Comparison of ENCODE assay signal across 10 mouse cellular contexts in the genomic region with DNA sequence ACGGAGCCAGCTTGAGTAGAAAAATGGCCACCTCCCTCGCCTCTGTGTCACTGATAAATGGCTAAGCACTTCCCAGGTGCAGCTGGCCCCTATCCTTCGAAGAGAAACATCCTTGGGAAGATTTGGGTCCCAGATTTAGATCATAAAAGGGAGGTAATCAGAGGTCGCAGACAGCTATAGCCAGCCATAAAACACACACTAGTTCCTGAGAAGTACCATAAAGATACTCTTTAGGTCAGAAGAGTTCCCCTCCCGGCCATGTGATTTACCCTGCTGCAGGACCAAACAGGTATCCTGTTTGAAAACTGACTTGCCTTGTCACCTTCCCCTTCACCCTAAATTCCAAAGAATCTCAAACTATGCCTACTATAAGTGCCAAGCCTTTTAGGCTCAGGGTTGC. TPM values are rescaled to one million over a fixed set of nuclear protein-coding genes. Genes with fewer than 3 reads are reported as not detected.
ATAC-seq and TF ChIP-seq lines count a peak whose summit lies in the region.
"Not testable (repeated sequence)": the region's sequence is repeated elsewhere in the genome, so short reads cannot be mapped to it uniquely, and the experiment has no call there.
"Had no signal": no experiment of that assay in that cellular context is flagged by ENCODE, and none has a peak within 500 bp of the region (broad histone marks: within the 10 kb centered on the region; RNA-seq: fewer than 3 reads in every experiment).

No protein-coding gene starts in this region.

- peak; percentile 39 for ATAC-seq in intestine, embryonic 15.5 days
- ATAC-seq in intestine, embryonic 16.5 days: peak; percentile 62; the same call in 1 of the 2 replicates
- peak; percentile 64 for ATAC-seq in intestine, postnatal 0 days

- TF ChIP-seq CTCF in intestine, postnatal 0 days (IDR thresholded peaks at IDR 0.05; ENCODE audit: low read depth): not testable (repeated sequence)

- not testable (repeated sequence) for H3K4me3 ChIP-seq in intestine, embryonic 15.5 days (replicated peaks); intestine, embryonic 16.5 days (ENCODE audit: low read length); intestine, postnatal 0 days (ENCODE audit: low read depth, low read length)

- H3K27me3 ChIP-seq in intestine, embryonic 15.5 days (replicated peaks); intestine, embryonic 16.5 days (replicated peaks; ENCODE audit: control insufficient read depth, insufficient read depth, low read length); intestine, postnatal 0 days (replicated peaks; ENCODE audit: control insufficient read depth, insufficient read depth, low read length): not testable (repeated sequence)

- WGBS in intestine, embryonic 15.5 days: no CpG with 5 or more reads among the region's 5 CpGs
- no CpG with 5 or more reads among the region's 5 CpGs for WGBS in intestine, embryonic 16.5 days
- WGBS in intestine, postnatal 0 days: no CpG with 5 or more reads among the region's 5 CpGs

- H3K36me3 ChIP-seq in intestine, embryonic 15.5 days; intestine, embryonic 16.5 days (ENCODE audit: control insufficient read depth, insufficient read depth, low read length); intestine, postnatal 0 days (ENCODE audit: control insufficient read depth, insufficient read depth): not testable (repeated sequence)

- not testable (repeated sequence) for H3K27ac ChIP-seq in intestine, embryonic 15.5 days; intestine, embryonic 16.5 days (ENCODE audit: low read length); intestine, postnatal 0 days (ENCODE audit: low read depth, low read length)

- H3K4me2 ChIP-seq in intestine, embryonic 15.5 days (replicated peaks); intestine, embryonic 16.5 days (ENCODE audit: low read depth, low read length); intestine, postnatal 0 days (replicated peaks; ENCODE audit: low read depth): not testable (repeated sequence)

- not testable (repeated sequence) for H3K9me3 ChIP-seq in intestine, embryonic 15.5 days; intestine, embryonic 16.5 days (ENCODE audit: control insufficient read depth, low read length); intestine, postnatal 0 days (ENCODE audit: control insufficient read depth)

- H3K4me1 ChIP-seq in intestine, embryonic 15.5 days (replicated peaks); intestine, embryonic 16.5 days (ENCODE audit: control insufficient read depth, insufficient read depth, low read length); intestine, postnatal 0 days (replicated peaks; ENCODE audit: control insufficient read depth, insufficient read depth, low read length): not testable (repeated sequence)

- not testable (repeated sequence) for H3K9ac ChIP-seq in intestine, embryonic 15.5 days; intestine, embryonic 16.5 days (ENCODE audit: low read depth, low read length); intestine, postnatal 0 days (ENCODE audit: low read depth, low read length)

RNA-seq across cellular contexts. Expression of a gene that starts 9.6 kb away (rescaled TPM):
- polyA plus RNA-seq in intestine, embryonic 15.5 days (2015; fragmentation: Nextera tagmentation; extraction: Ambion mirVana): 0.33 TPM in 1 of 2 replicates, not detected in the other
- 0.12 and 0.17 TPM in 2 replicates for polyA plus RNA-seq in intestine, embryonic 16.5 days (2015; fragmentation: Nextera tagmentation; extraction: Ambion mirVana)
- polyA plus RNA-seq in intestine, postnatal 0 days (2015; fragmentation: Nextera tagmentation; extraction: Ambion mirVana): 3.3 and 4.0 TPM in 2 replicates
- polyA plus RNA-seq: activated CD4-positive, CD25-positive, alpha-beta regulatory T cell, adult 4 months; adrenal gland, adult 2 months; brain, embryonic 14.5 days; C2C12; G1E had no signal

RNA-seq across cellular contexts. Expression of a gene that starts 24.1 kb away (rescaled TPM):
- polyA plus RNA-seq in intestine, embryonic 15.5 days (2015; fragmentation: Nextera tagmentation; extraction: Ambion mirVana): 0.28 and 0.52 TPM in 2 replicates
- polyA plus RNA-seq in intestine, embryonic 16.5 days (2015; fragmentation: Nextera tagmentation; extraction: Ambion mirVana): 0.38 and 0.43 TPM in 2 replicates
- 7.9 and 10.1 TPM in 2 replicates for polyA plus RNA-seq in intestine, postnatal 0 days (2015; fragmentation: Nextera tagmentation; extraction: Ambion mirVana)
- polyA plus RNA-seq: adrenal gland, adult 2 months; brain, embryonic 14.5 days; CD4-positive, CD25-positive, alpha-beta regulatory T cell, adult 4 months; G1E had no signal

RNA-seq across cellular contexts. Expression of a gene that starts 43.0 kb away (rescaled TPM):
- polyA plus RNA-seq in intestine, embryonic 15.5 days (2015; fragmentation: Nextera tagmentation; extraction: Ambion mirVana): 0.38 and 0.62 TPM in 2 replicates
- polyA plus RNA-seq in intestine, embryonic 16.5 days (2015; fragmentation: Nextera tagmentation; extraction: Ambion mirVana): 0.32 and 0.45 TPM in 2 replicates
- 6.9 and 11.0 TPM in 2 replicates for polyA plus RNA-seq in intestine, postnatal 0 days (2015; fragmentation: Nextera tagmentation; extraction: Ambion mirVana)
- polyA plus RNA-seq: adrenal gland, adult 2 months; brain, embryonic 14.5 days; C2C12; CD4-positive, CD25-positive, alpha-beta regulatory T cell, adult 4 months; G1E; Patski had no signal
